Mouse (Mus musculus) heart, postnatal 25 days (tissue): ENCODE results near the gene Kctd20. TPM values are rescaled to one million over a fixed set of nuclear protein-coding genes. Genes with fewer than 3 reads are reported as not detected.

Experiments used
- DNase-seq: peaks from one replicate; pipeline ENCODE4 v3.0.0; 2022; ENCODE audit warnings: low spot score
- intact Hi-C: fragments of 180-260 bp; cut with DNase I; formaldehyde crosslinking; loops from one replicate; pipeline ENCODE4 v1.15.1; 2025
- total RNA-seq, 2 experiments: library from RNA; stranded (reverse); gene quantifications; 2 replicates each; pipeline ENCODE4 v1.2.3; 2021

Kctd20 gene
- total RNA-seq, 2 experiments from 2014 or later: 54.9 to 64.2 TPM

GRCm38 (mm10) chr17:29009181-29009580 lies 57.4 kb downstream of the Kctd20 start:
- intact Hi-C loops: loop anchor here (5.0 kb wide), 1 partner anchor 317 kb away; the partner anchor contains the start of genes Mapk14 and Slc26a8
- DNase-seq: no peak

GRCm38 (mm10) chr17:29014235-29014634 lies 62.5 kb downstream of the Kctd20 start:
- no peak for DNase-seq
- intact Hi-C loops: no loop called here

- intact Hi-C loops: no loop called here
- DNase-seq: no peak
Measured at GRCm38 (mm10) chr17:29015638-29016037, 63.9 kb downstream of the Kctd20 start.

- DNase-seq: no peak
- intact Hi-C loops: no loop called here
Measured at GRCm38 (mm10) chr17:29016705-29017104, 65.0 kb downstream of the Kctd20 start.

GRCm38 (mm10) chr17:29018292-29018984 lies 66.7 kb downstream of the Kctd20 start:
- peak; percentile 27 for DNase-seq
- intact Hi-C loops: no loop called here

Other genes starting within 250 kb of the Kctd20 start
- under 1 TPM in 1 of 2 experiments, not detected in 1; 0.88 TPM for gene AC170998.1, start 225.9 kb upstream of the Kctd20 start, total RNA-seq
- under 1 TPM; 0.17 to 0.18 TPM for gene Mapk13, start 182.7 kb upstream of the Kctd20 start, total RNA-seq
- 10 to 100 TPM; 12.4 to 16.2 TPM for gene Brpf3, start 150.9 kb upstream of the Kctd20 start, total RNA-seq
- gene Pnpla1, start 93.5 kb upstream of the Kctd20 start, total RNA-seq: not detected
- under 1 TPM; 0.05 to 0.50 TPM for gene 4930539E08Rik, start 36.6 kb upstream of the Kctd20 start, total RNA-seq
- under 1 TPM in 1 of 2 experiments, not detected in 1; 0.42 TPM for gene Pxt1, start 8.1 kb upstream of the Kctd20 start, total RNA-seq
- gene Stk38, start 56.0 kb downstream of the Kctd20 start, total RNA-seq: 10 to 100 TPM; 32.8 to 38.2 TPM
- 10 to 100 TPM; 68.9 to 75.4 TPM for gene Srsf3, start 80.7 kb downstream of the Kctd20 start, total RNA-seq
- 100 to 1,000 TPM in 1 of 2 experiments, 10 to 100 TPM in 1; 30.1 to 102 TPM for gene Cdkn1a, start 139.0 kb downstream of the Kctd20 start, total RNA-seq
- gene Rab44, start 162.2 kb downstream of the Kctd20 start, total RNA-seq: under 1 TPM; 0.13 to 0.39 TPM